24 mouse cellular contexts compared by ENCODE assay signal in the genomic region with DNA sequence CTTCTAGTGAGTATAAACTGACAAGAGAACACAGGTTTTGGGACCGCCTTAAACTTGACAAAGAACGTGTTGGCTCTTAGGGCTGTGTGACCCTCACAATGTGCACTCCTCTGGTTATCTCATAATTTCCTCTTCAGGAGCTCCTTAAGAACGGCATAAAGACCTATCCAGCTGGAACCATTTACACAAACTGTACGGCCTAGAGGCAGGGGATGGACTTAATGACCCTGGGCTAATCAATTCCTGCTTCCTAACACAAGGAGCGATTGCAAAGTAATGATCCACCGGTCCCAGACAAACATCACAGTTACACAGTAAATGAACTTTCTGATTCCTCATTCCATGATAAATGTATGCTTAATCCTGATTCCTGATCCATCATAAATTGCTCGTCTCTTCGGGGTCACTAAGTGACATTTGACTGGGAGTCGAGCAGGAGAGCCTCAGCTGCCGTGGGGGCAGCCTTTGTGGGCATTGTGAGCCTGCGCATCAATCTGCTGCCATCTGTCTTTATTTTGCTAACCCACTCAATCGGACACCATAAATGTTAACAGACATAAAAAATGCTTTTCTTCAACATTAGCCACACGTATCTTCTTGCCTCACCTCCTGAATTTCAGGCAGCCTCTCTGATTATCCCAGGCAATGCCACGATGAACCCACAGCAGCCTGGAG.
A peak's percentile ranks its signal among the peaks of the same experiment; 100 is the strongest.
DNase-seq lines count a peak whose midpoint lies in the region; ATAC-seq lines count a peak whose summit lies in the region.
"Had no signal": no experiment of that assay in that cellular context is flagged by ENCODE, and none has a peak within 500 bp of the region (broad histone marks: within the 10 kb centered on the region; RNA-seq: fewer than 3 reads in every experiment).

No protein-coding gene starts in this region.

- H3K4me1 ChIP-seq in hindbrain, embryonic 11.5 days (replicated peaks; ENCODE audit: control insufficient read depth, insufficient read depth, low read length): no peaks in the 10 kb centered on the region
- 0 out of 2 replicates have a peak, but pooled peaks cover 5% of the 10 kb centered on the region for H3K4me1 ChIP-seq in hindbrain, embryonic 12.5 days
- H3K4me1 ChIP-seq in neural tube, embryonic 11.5 days (ENCODE audit: control insufficient read depth, insufficient read depth, low read length): no peaks in the 10 kb centered on the region
- no peaks in the 10 kb centered on the region for H3K4me1 ChIP-seq in embryonic facial prominence, embryonic 11.5 days (ENCODE audit: control insufficient read depth, insufficient read depth, low read length)
- peaks cover 20% of the 10 kb centered on the region for H3K4me1 ChIP-seq in limb, embryonic 10.5 days
- no peaks in the 10 kb centered on the region for H3K4me1 ChIP-seq in forebrain, embryonic 14.5 days (ENCODE audit: control insufficient read depth, insufficient read depth, low read length)
- H3K4me1 ChIP-seq: embryonic facial prominence, embryonic 15.5 days; forebrain, embryonic 15.5 days had no signal

- 63% methylated on average over 14 of the region's 14 CpGs for WGBS in hindbrain, embryonic 11.5 days
- WGBS in hindbrain, embryonic 12.5 days: 56% methylated on average over 14 of the region's 14 CpGs
- 50% methylated on average over 14 of the region's 14 CpGs for WGBS in neural tube, embryonic 11.5 days
- 33% methylated on average over 14 of the region's 14 CpGs for WGBS in embryonic facial prominence, embryonic 11.5 days
- 28% methylated on average over 14 of the region's 14 CpGs for WGBS in limb, embryonic 10.5 days
- WGBS in forebrain, embryonic 14.5 days: 87% methylated on average over 14 of the region's 14 CpGs

- no peak for DNase-seq in hindbrain, embryonic 11.5 days (ENCODE audit: low spot score)
- no peak for DNase-seq in neural tube, embryonic 11.5 days (ENCODE audit: low spot score)
- no peak for DNase-seq in neural tube, embryonic 10.5 days (ENCODE audit: extremely low spot score, low spot score)
- DNase-seq in embryonic facial prominence, embryonic 11.5 days (ENCODE audit: low spot score): peak; percentile 73
- DNase-seq in limb, embryonic 10.5 days (ENCODE audit: low spot score): no peak
- DNase-seq in forebrain, embryonic 14.5 days (ENCODE audit: low spot score): no peak
- DNase-seq: adrenal gland, adult 2 months; adrenal gland, postnatal 14 days; cerebellum, adult 11 months; cerebellum, adult 2 months; cerebellum, adult 9-11 months; cerebellum, postnatal 25 days; gastrocnemius, postnatal 10 days; gastrocnemius, postnatal 36 days; heart, adult 2 months had no signal

- ATAC-seq in hindbrain, embryonic 11.5 days (ENCODE audit: low FRiP score): peak; percentile 53; the same call in 1 of the 2 replicates
- ATAC-seq in hindbrain, embryonic 12.5 days (ENCODE audit: low FRiP score): no peak
- peak; percentile 46; the same call in 1 of the 2 replicates for ATAC-seq in neural tube, embryonic 11.5 days (ENCODE audit: insufficient read depth, low FRiP score, low TSS enrichment)
- no peak for ATAC-seq in embryonic facial prominence, embryonic 11.5 days (replicated peaks; ENCODE audit: insufficient number of reproducible peaks, low FRiP score, low TSS enrichment, low read depth)
- no peak for ATAC-seq in forebrain, embryonic 14.5 days
- ATAC-seq: CD4-positive, CD25-positive, alpha-beta regulatory T cell, adult 4 months; forebrain, embryonic 15.5 days; hindbrain, postnatal 0 days; intestine, postnatal 0 days had no signal

- no peak overlapping the region for H3K9ac ChIP-seq in hindbrain, embryonic 11.5 days (ENCODE audit: low read depth, low read length)
- H3K9ac ChIP-seq in hindbrain, embryonic 12.5 days: no peak overlapping the region
- no peak overlapping the region for H3K9ac ChIP-seq in neural tube, embryonic 11.5 days (ENCODE audit: low read length)
- H3K9ac ChIP-seq in embryonic facial prominence, embryonic 11.5 days (replicated peaks; ENCODE audit: low read length): no peak overlapping the region
- H3K9ac ChIP-seq in forebrain, embryonic 14.5 days (ENCODE audit: low read length): no peak overlapping the region
- H3K9ac ChIP-seq: embryonic facial prominence, embryonic 12.5 days; embryonic facial prominence, embryonic 15.5 days; forebrain, embryonic 15.5 days; hindbrain, embryonic 14.5 days had no signal

- no peaks in the 10 kb centered on the region for H3K9me3 ChIP-seq in hindbrain, embryonic 11.5 days (ENCODE audit: control insufficient read depth, low read length)
- no peaks in the 10 kb centered on the region for H3K9me3 ChIP-seq in hindbrain, embryonic 12.5 days (replicated peaks)
- no peaks in the 10 kb centered on the region for H3K9me3 ChIP-seq in neural tube, embryonic 11.5 days (ENCODE audit: control insufficient read depth, low read length)
- no peaks in the 10 kb centered on the region for H3K9me3 ChIP-seq in embryonic facial prominence, embryonic 11.5 days (replicated peaks; ENCODE audit: control insufficient read depth, low read length)
- H3K9me3 ChIP-seq in limb, embryonic 10.5 days (replicated peaks): no peaks in the 10 kb centered on the region
- H3K9me3 ChIP-seq in forebrain, embryonic 14.5 days (replicated peaks; ENCODE audit: control insufficient read depth, low read length): no peaks in the 10 kb centered on the region
- H3K9me3 ChIP-seq: embryonic facial prominence, embryonic 12.5 days; embryonic facial prominence, embryonic 15.5 days; forebrain, embryonic 15.5 days had no signal

- H3K27ac ChIP-seq in hindbrain, embryonic 11.5 days (ENCODE audit: low read depth, low read length): no peak overlapping the region
- no peak overlapping the region for H3K27ac ChIP-seq in hindbrain, embryonic 12.5 days
- H3K27ac ChIP-seq in neural tube, embryonic 11.5 days (ENCODE audit: low read depth, low read length): no peak overlapping the region
- no peak overlapping the region for H3K27ac ChIP-seq in embryonic facial prominence, embryonic 11.5 days (replicated peaks; ENCODE audit: low read depth, low read length)
- H3K27ac ChIP-seq in limb, embryonic 10.5 days: peak overlapping the region; percentile 25; the same call in 1 of the 2 replicates
- H3K27ac ChIP-seq in forebrain, embryonic 14.5 days (ENCODE audit: low read depth, low read length): no peak overlapping the region
- H3K27ac ChIP-seq: embryonic facial prominence, embryonic 12.5 days; embryonic facial prominence, embryonic 15.5 days; forebrain, embryonic 15.5 days; heart, adult 2 months; hindbrain, embryonic 14.5 days; hindbrain, postnatal 0 days had no signal

- no peak overlapping the region for H3K4me3 ChIP-seq in hindbrain, embryonic 11.5 days (ENCODE audit: low read depth, low read length)
- no peak overlapping the region for H3K4me3 ChIP-seq in hindbrain, embryonic 12.5 days
- no peak overlapping the region for H3K4me3 ChIP-seq in neural tube, embryonic 11.5 days (ENCODE audit: low read depth, low read length)
- no peak overlapping the region for H3K4me3 ChIP-seq in embryonic facial prominence, embryonic 11.5 days (ENCODE audit: low read depth, low read length)
- H3K4me3 ChIP-seq in limb, embryonic 10.5 days: 0 out of 2 replicates have a peak overlapping the region, but pooled peaks have one; percentile 2
- H3K4me3 ChIP-seq in forebrain, embryonic 14.5 days (ENCODE audit: low read depth, low read length): no peak overlapping the region
- H3K4me3 ChIP-seq: embryonic facial prominence, embryonic 12.5 days; embryonic facial prominence, embryonic 15.5 days; forebrain, embryonic 15.5 days; heart, adult 2 months had no signal

- no peaks in the 10 kb centered on the region for H3K27me3 ChIP-seq in hindbrain, embryonic 11.5 days (ENCODE audit: control insufficient read depth, insufficient read depth, low read length)
- no peaks in the 10 kb centered on the region for H3K27me3 ChIP-seq in hindbrain, embryonic 12.5 days
- H3K27me3 ChIP-seq in neural tube, embryonic 11.5 days (ENCODE audit: control insufficient read depth, insufficient read depth, low read length): no peaks in the 10 kb centered on the region
- no peaks in the 10 kb centered on the region for H3K27me3 ChIP-seq in embryonic facial prominence, embryonic 11.5 days (ENCODE audit: control insufficient read depth, insufficient read depth, low read length)
- no peaks in the 10 kb centered on the region for H3K27me3 ChIP-seq in limb, embryonic 10.5 days (ENCODE audit: low read depth, poor library complexity, severe bottlenecking)
- H3K27me3 ChIP-seq in forebrain, embryonic 14.5 days (replicated peaks; ENCODE audit: control insufficient read depth, insufficient read depth, low read length): no peaks in the 10 kb centered on the region
- H3K27me3 ChIP-seq: embryonic facial prominence, embryonic 12.5 days; embryonic facial prominence, embryonic 15.5 days; forebrain, embryonic 15.5 days had no signal

- no peak overlapping the region for H3K4me2 ChIP-seq in hindbrain, embryonic 11.5 days (replicated peaks; ENCODE audit: low read depth, low read length)
- no peak overlapping the region for H3K4me2 ChIP-seq in hindbrain, embryonic 12.5 days (replicated peaks)
- no peak overlapping the region for H3K4me2 ChIP-seq in neural tube, embryonic 11.5 days (ENCODE audit: low read depth)
- H3K4me2 ChIP-seq in embryonic facial prominence, embryonic 11.5 days (ENCODE audit: low read depth, low read length): no peak overlapping the region
- H3K4me2 ChIP-seq in forebrain, embryonic 14.5 days (ENCODE audit: low read length): no peak overlapping the region
- H3K4me2 ChIP-seq: embryonic facial prominence, embryonic 12.5 days; embryonic facial prominence, embryonic 15.5 days; forebrain, embryonic 15.5 days; heart, embryonic 11.5 days; hindbrain, embryonic 14.5 days had no signal

- H3K36me3 ChIP-seq in hindbrain, embryonic 11.5 days (ENCODE audit: control insufficient read depth, insufficient read depth, low read length): no peaks in the 10 kb centered on the region
- no peaks in the 10 kb centered on the region for H3K36me3 ChIP-seq in hindbrain, embryonic 12.5 days
- no peaks in the 10 kb centered on the region for H3K36me3 ChIP-seq in neural tube, embryonic 11.5 days (ENCODE audit: control insufficient read depth, insufficient read depth, low read length)
- H3K36me3 ChIP-seq in embryonic facial prominence, embryonic 11.5 days (replicated peaks; ENCODE audit: control insufficient read depth, insufficient read depth, low read depth, low read length): no peaks in the 10 kb centered on the region
- H3K36me3 ChIP-seq in limb, embryonic 10.5 days: no peaks in the 10 kb centered on the region
- H3K36me3 ChIP-seq in forebrain, embryonic 14.5 days (ENCODE audit: control insufficient read depth, insufficient read depth, low read length): no peaks in the 10 kb centered on the region
- H3K36me3 ChIP-seq: embryonic facial prominence, embryonic 12.5 days; embryonic facial prominence, embryonic 15.5 days; forebrain, embryonic 15.5 days had no signal

Comparison
In these comparisons a context has a peak if more than half of its experiments do, and no peak if none do; other contexts are left out.
1. ATAC-seq: peak in hindbrain, embryonic 11.5 days (single experiment) and neural tube, embryonic 11.5 days (single experiment); none in hindbrain, embryonic 12.5 days (single experiment), embryonic facial prominence, embryonic 11.5 days (single experiment) and forebrain, embryonic 14.5 days (single experiment).